Mouse (Mus musculus): ENCODE data around the gene Nr6a1. TPM values are rescaled to one million over a fixed set of nuclear protein-coding genes. Genes with fewer than 3 reads are reported as not detected.

Nr6a1 gene
- total RNA-seq, 1 experiment: 40.7 TPM

- no peak overlapping the region for H3K27ac ChIP-seq (ENCODE audit: insufficient read depth, low read depth, low read length, poor library complexity, severe bottlenecking)
- H3K4me3 ChIP-seq (ENCODE audit: insufficient read depth in 1 of 2, low read depth in 1 of 2, low read length in 2 of 2, poor library complexity in 1 of 2, severe bottlenecking in 1 of 2): no peak overlapping the region
- H3K36me3 ChIP-seq (ENCODE audit: control insufficient read depth, insufficient read depth, low read length, poor library complexity, severe bottlenecking): no peaks in the 10 kb centered on the region
- H3K4me1 ChIP-seq (ENCODE audit: control insufficient read depth in 2 of 2, insufficient read depth in 2 of 2, low read length in 2 of 2, poor library complexity in 1 of 2): peaks cover 0 to 2% of the 10 kb centered on the region in 2 experiments; a peak in 1 of 4 replicates
- H3K9ac ChIP-seq (ENCODE audit: insufficient read depth, low read depth, low read length, poor library complexity, severe bottlenecking): no peak overlapping the region
- TF ChIP-seq MAFK (IDR thresholded peaks at IDR 0.05; ENCODE audit: insufficient read depth, low read depth, low read length) (no peak), HCFC1 (IDR thresholded peaks at IDR 0.05; ENCODE audit: borderline replicate concordance, insufficient read depth, low read length) (no peak), CHD2 (IDR thresholded peaks at IDR 0.05; ENCODE audit: low read depth, low read length) (no peak), ZC3H11A (IDR thresholded peaks at IDR 0.05; ENCODE audit: borderline replicate concordance, low read depth, low read length) (no peak), ZNF384 (IDR thresholded peaks at IDR 0.05; ENCODE audit: low read depth, low read length) (no peak)
- in situ Hi-C loops (cut with MboI; ENCODE audit: low sequenced_read_pairs in 2 of 2, unreplicated experiment in 2 of 2): no loop called here
- DNase-seq (ENCODE audit: low read depth, low spot score): no peak
- no peaks in the 10 kb centered on the region for H3K9me3 ChIP-seq (ENCODE audit: control insufficient read depth, insufficient read depth, low read depth, low read length)
These were observed 23.2 kb downstream of the Nr6a1 start for GRCm38 (mm10) chr2:38904290-38904689.

GRCm38 (mm10) chr2:38902866-38903265 is 24.6 kb downstream of the Nr6a1 start:
- Histone ChIP-seq H3K4me3 (ENCODE audit: insufficient read depth in 1 of 2, low read depth in 1 of 2, low read length in 2 of 2, poor library complexity in 1 of 2, severe bottlenecking in 1 of 2) (no peak overlapping the region), H3K9me3 (ENCODE audit: control insufficient read depth, insufficient read depth, low read depth, low read length) (no peaks in the 10 kb centered on the region), H3K27ac (ENCODE audit: insufficient read depth, low read depth, low read length, poor library complexity, severe bottlenecking) (no peak overlapping the region), H3K4me1 (ENCODE audit: control insufficient read depth in 2 of 2, insufficient read depth in 2 of 2, low read length in 2 of 2, poor library complexity in 1 of 2) (no peaks in the 10 kb centered on the region), H3K36me3 (ENCODE audit: control insufficient read depth, insufficient read depth, low read length, poor library complexity, severe bottlenecking) (no peaks in the 10 kb centered on the region), H3K9ac (ENCODE audit: insufficient read depth, low read depth, low read length, poor library complexity, severe bottlenecking) (no peak overlapping the region)
- no peak for TF ChIP-seq MAFK (IDR thresholded peaks at IDR 0.05; ENCODE audit: insufficient read depth, low read depth, low read length)
- no peak for TF ChIP-seq ZC3H11A (IDR thresholded peaks at IDR 0.05; ENCODE audit: borderline replicate concordance, low read depth, low read length)
- TF ChIP-seq HCFC1 (IDR thresholded peaks at IDR 0.05; ENCODE audit: borderline replicate concordance, insufficient read depth, low read length): no peak
- no peak for TF ChIP-seq ZNF384 (IDR thresholded peaks at IDR 0.05; ENCODE audit: low read depth, low read length)
- TF ChIP-seq CHD2 (IDR thresholded peaks at IDR 0.05; ENCODE audit: low read depth, low read length): no peak
- no peak for DNase-seq (ENCODE audit: low read depth, low spot score)
- in situ Hi-C loops (cut with MboI; ENCODE audit: low sequenced_read_pairs in 2 of 2, unreplicated experiment in 2 of 2): no loop called here

GRCm38 (mm10) chr2:38880907-38881672 is 46.4 kb downstream of the Nr6a1 start:
- in situ Hi-C loops (cut with MboI; ENCODE audit: low sequenced_read_pairs in 2 of 2, unreplicated experiment in 2 of 2): no loop called here
- H3K36me3 ChIP-seq (ENCODE audit: control insufficient read depth, insufficient read depth, low read length, poor library complexity, severe bottlenecking): no peaks in the 10 kb centered on the region

GRCm38 (mm10) chr2:38874544-38875108 is 52.9 kb downstream of the Nr6a1 start:
- Histone ChIP-seq H3K27ac (ENCODE audit: insufficient read depth, low read depth, low read length, poor library complexity, severe bottlenecking) (no peak overlapping the region), H3K9me3 (ENCODE audit: control insufficient read depth, insufficient read depth, low read depth, low read length) (no peaks in the 10 kb centered on the region), H3K9ac (ENCODE audit: insufficient read depth, low read depth, low read length, poor library complexity, severe bottlenecking) (no peak overlapping the region), H3K4me3 (ENCODE audit: insufficient read depth in 1 of 2, low read depth in 1 of 2, low read length in 2 of 2, poor library complexity in 1 of 2, severe bottlenecking in 1 of 2) (no peak overlapping the region), H3K4me1 (ENCODE audit: control insufficient read depth in 2 of 2, insufficient read depth in 2 of 2, low read length in 2 of 2, poor library complexity in 1 of 2) (peaks cover 0 to 2% of the 10 kb centered on the region in 2 experiments; a peak in 1 of 4 replicates), H3K36me3 (ENCODE audit: control insufficient read depth, insufficient read depth, low read length, poor library complexity, severe bottlenecking) (no peaks in the 10 kb centered on the region)
- no peak for TF ChIP-seq HCFC1 (IDR thresholded peaks at IDR 0.05; ENCODE audit: borderline replicate concordance, insufficient read depth, low read length)
- no peak for TF ChIP-seq CHD2 (IDR thresholded peaks at IDR 0.05; ENCODE audit: low read depth, low read length)
- TF ChIP-seq ZC3H11A (IDR thresholded peaks at IDR 0.05; ENCODE audit: borderline replicate concordance, low read depth, low read length): no peak
- TF ChIP-seq MAFK (IDR thresholded peaks at IDR 0.05; ENCODE audit: insufficient read depth, low read depth, low read length): no peak
- TF ChIP-seq ZNF384 (IDR thresholded peaks at IDR 0.05; ENCODE audit: low read depth, low read length): no peak
- no peak for DNase-seq (ENCODE audit: low read depth, low spot score)
- in situ Hi-C loops (cut with MboI; ENCODE audit: low sequenced_read_pairs in 2 of 2, unreplicated experiment in 2 of 2): no loop called here

More at GRCm38 (mm10) chr2:38880907-38881672, 46.4 kb downstream of the Nr6a1 start:
- no peaks in the 10 kb centered on the region for H3K4me1 ChIP-seq (ENCODE audit: control insufficient read depth in 2 of 2, insufficient read depth in 2 of 2, low read length in 2 of 2, poor library complexity in 1 of 2)
- H3K27ac ChIP-seq (ENCODE audit: insufficient read depth, low read depth, low read length, poor library complexity, severe bottlenecking): no peak overlapping the region
- DNase-seq (ENCODE audit: low read depth, low spot score): no peak
- no peak overlapping the region for H3K4me3 ChIP-seq (ENCODE audit: insufficient read depth in 1 of 2, low read depth in 1 of 2, low read length in 2 of 2, poor library complexity in 1 of 2, severe bottlenecking in 1 of 2)
- no peaks in the 10 kb centered on the region for H3K9me3 ChIP-seq (ENCODE audit: control insufficient read depth, insufficient read depth, low read depth, low read length)
- TF ChIP-seq HCFC1 (IDR thresholded peaks at IDR 0.05; ENCODE audit: borderline replicate concordance, insufficient read depth, low read length) (no peak), CHD2 (IDR thresholded peaks at IDR 0.05; ENCODE audit: low read depth, low read length) (no peak), ZNF384 (IDR thresholded peaks at IDR 0.05; ENCODE audit: low read depth, low read length) (no peak), ZC3H11A (IDR thresholded peaks at IDR 0.05; ENCODE audit: borderline replicate concordance, low read depth, low read length) (no peak), MAFK (IDR thresholded peaks at IDR 0.05; ENCODE audit: insufficient read depth, low read depth, low read length) (no peak)
- H3K9ac ChIP-seq (ENCODE audit: insufficient read depth, low read depth, low read length, poor library complexity, severe bottlenecking): no peak overlapping the region

Data from ES-E14 (cell line).